Mouse (Mus musculus) small intestine, adult 2 months (tissue): Measurements from ENCODE around the gene Ddx19a.

Source experiments
- CTCF ChIP-seq: fragments of 200-500 bp; IDR thresholded peaks from 2 replicates; pipeline ENCODE4 v1.5.1; 2012; ENCODE audit warnings: low read depth, mild to moderate bottlenecking, control low read depth, inconsistent platforms, low read length, moderate library complexity, mixed read lengths; ENCODE audit not compliant: insufficient replicate concordance, insufficient read length; ENCODE audit errors: extremely low read depth
- POLR2A ChIP-seq: fragments of 200-500 bp; IDR thresholded peaks from 2 replicates; pipeline ENCODE4 v1.6.1; 2012; ENCODE audit warnings: low read depth, mild to moderate bottlenecking, control low read depth, inconsistent platforms, low read length, moderate library complexity

DNA sequence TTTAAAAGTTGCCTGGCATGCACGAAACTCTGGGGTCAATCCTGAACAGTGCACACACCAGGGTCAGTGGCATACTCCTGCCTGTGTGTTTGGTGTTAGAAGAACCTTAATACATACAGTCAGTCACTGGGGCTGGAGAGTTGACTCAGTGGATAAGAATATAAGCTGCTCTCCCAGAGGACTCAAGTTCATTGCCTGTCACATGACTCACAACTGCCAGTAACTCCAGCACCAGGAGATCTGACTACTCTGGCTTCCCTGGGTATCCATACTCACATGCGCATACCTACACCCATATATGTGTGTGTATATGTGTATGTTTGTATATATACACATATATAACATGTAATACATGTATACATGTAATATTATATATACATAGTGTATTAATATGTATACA is 34.5 kb downstream of the Ddx19a start:
- no peak for TF ChIP-seq CTCF
- no peak for TF ChIP-seq POLR2A
